Mouse (Mus musculus): ENCODE data around the gene Cdc42ep1.
"Not testable (repeated sequence)": the region's sequence is repeated elsewhere in the genome, so short reads cannot be mapped to it uniquely, and the experiment has no call there.

Cdc42ep1 gene

DNA sequence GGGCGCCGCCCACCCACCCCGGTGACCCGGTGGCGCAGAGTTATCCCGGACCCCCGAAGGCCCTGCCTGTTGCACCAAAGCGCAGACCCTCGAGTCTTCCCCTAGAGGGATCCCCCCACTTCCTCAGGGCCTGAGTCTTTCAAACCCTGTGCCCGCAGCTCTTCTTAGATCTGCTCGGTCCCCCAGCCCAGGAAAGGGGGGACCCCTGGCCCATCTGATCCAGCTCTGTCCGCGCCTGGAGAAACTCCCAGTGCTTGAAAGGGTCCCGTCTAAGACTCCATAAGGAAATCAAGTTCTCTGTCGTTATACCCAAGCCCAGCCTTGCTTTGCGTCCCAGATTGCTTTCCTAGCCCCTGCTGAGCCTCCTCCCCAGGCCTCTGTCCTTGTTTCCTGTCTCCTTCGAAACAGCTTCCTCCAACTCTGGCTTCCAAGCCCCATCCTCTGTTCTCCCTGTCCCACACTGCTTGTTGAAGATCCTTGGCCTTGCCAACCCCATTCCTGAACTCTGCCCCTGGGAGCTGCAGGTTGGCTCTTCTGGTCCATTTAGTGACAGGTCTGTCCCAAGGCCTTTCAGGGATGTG lies 35.5 kb downstream of the Cdc42ep1 start:
- DNase-seq (ENCODE audit: low spot score in 2 of 2), result no peak

DNA sequence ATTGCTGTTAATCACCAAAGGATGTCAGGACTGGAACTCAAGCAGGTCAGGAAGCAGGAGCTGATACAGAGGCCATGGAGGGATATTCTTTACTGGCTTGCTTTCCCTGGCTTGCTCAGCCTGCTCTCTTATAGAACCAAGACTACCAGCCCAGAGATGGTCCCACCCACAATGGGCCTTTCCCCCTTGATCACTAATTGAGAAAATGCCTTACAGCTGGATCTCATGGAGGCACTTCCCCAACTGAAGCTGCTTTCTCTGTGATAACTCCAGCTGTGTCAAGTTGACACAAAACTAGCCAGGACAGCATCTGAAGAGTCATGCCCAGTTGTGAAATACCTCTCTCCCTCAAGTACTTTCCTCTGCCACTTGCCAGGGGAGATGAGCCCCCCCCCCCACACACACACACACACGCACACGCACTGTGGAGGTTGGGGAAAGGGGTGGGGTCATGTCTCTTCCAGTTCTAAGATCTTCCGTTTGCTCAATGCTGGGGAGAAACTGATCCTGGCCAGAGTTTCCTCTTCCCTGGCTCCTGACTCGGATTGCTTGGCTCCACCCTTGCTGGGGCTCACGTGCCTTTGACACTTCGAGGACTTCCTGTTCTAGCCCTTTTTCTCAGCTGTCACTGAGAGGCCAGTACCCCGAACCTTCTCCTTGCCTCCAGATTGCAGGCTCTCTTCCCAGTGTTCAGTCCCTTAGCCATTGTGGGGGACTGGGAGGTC lies 36.5 kb downstream of the Cdc42ep1 start:
- not testable (repeated sequence) for DNase-seq (ENCODE audit: low spot score in 2 of 2)

- no peak for DNase-seq (ENCODE audit: low spot score in 2 of 2)
Measured at GRCm38 (mm10) chr15:78880432-78880831, 38.0 kb downstream of the Cdc42ep1 start.

DNA sequence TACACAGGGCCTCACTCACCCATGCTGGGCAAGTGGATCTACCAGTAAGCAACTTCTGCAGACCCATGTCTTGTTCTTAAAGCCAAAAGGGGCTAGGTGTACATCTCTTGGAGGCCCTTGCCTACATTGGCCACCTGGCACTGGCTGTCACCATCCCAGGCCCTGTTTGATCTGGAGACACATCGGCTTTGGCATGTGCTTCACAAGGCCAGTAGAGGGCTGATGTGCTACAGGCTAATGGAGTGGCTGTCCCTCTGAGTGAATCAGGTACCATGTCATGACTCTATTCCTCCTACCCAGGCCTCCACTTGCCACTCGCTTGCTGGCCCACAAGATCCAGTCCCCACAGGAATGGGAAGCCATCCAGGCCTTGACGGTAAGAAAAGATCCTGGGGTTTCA lies 39.4 kb downstream of the Cdc42ep1 start:
- no peak for DNase-seq (ENCODE audit: low spot score in 2 of 2)

DNA sequence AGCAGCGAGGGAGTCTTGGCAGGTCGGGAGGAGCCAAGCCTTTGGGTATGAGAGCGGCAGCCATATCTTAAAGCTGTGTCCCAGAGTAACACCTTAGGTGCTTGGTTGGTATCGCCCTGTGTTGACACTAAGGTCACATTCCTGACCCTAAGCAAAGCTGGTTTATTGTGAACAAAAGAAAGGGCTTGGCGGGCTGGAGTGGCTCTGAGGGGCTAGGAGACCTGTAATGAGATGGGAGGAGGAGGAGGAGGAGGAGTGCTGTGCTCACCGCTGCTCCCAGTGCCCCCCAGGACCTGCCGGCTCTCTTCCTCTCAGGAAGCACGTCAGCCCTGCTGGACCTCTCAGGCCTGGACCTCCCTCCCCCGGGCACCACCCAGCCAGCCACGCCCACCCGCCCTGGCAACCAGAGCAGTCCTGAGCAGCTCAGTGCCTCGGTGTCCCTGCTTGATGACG lies 47.0 kb downstream of the Cdc42ep1 start:
- DNase-seq (ENCODE audit: low spot score in 2 of 2), result no peak

DNA sequence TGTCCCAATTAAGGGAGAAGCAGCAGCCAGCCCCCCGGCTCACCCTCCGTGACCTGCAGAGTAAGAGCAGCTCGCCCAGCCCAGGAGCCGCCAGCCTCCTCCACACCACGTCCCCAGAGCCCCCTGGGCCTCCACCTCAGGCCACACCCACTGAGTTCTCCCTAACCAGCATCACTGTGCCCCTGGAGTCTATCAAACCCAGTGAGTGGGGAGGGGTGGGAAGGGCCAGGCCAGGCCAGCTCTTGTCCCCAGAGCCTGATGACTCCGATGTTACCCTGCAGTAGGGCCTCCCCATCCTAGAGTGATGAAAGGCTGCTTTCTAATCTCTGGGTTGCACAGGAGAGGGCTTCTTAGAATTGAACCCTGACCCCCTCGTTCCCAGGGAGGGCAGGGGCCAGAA lies 50.0 kb downstream of the Cdc42ep1 start:
- no peak for DNase-seq (ENCODE audit: low spot score in 2 of 2)

- DNase-seq (ENCODE audit: low spot score in 2 of 2), result peak in 1 of 2 experiments; percentile 42
Measured at GRCm38 (mm10) chr15:78894726-78895125, 52.3 kb downstream of the Cdc42ep1 start.

GRCm38 (mm10) chr15:78895741-78896140 lies 53.3 kb downstream of the Cdc42ep1 start:
- no peak for DNase-seq (ENCODE audit: low spot score in 2 of 2)

DNA sequence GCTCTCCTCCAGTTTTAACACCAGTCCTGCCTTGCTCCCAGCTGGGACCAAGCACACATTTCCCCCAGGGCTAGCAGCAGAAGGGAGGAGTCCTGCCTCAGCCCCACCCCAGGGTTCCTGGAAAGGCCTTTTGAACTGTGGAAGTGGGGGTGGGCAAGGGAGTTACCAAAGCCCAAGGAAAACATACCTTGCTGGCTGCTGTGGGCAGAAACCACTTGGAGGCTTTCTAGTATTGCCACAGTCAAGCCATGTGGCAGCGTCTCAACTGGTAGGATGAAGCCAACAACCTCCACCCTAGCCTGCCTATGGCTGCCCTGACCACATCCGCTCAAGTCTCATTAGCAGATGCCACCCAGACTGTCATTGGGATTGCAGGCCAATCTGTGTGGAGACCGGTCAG lies 53.7 kb downstream of the Cdc42ep1 start:
- DNase-seq (ENCODE audit: low spot score in 2 of 2), result no peak

- DNase-seq (ENCODE audit: low spot score in 2 of 2), result peak in 1 of 2 experiments; percentile 50
Measured at GRCm38 (mm10) chr15:78897488-78897887, 55.1 kb downstream of the Cdc42ep1 start.

- peak in 1 of 2 experiments; percentile 34 for DNase-seq (ENCODE audit: low spot score in 2 of 2)
Measured at GRCm38 (mm10) chr15:78898507-78899001, 56.1 kb downstream of the Cdc42ep1 start.

DNA sequence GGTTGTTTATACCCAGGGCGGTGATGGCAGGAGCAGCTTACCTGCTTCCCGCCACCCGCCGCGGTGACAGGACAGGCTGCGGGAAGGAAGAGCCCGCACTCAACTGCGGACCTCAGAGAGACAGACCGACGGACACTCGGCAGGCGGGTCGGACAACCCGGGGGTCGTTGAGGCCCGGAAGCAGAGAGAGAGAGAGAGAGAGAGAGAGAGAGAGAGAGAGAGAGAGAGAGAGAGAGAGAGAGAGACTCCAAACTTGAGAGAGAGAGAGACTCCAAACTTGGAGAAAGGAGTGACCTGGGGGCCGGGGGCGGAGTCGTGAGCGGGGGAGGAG lies 57.0 kb downstream of the Cdc42ep1 start, which contains the start of gene Gm49510:
Gm49510 (plus strand) TSS at position 259 of the 331 bp plus-strand sequence.
- no peak for DNase-seq (ENCODE audit: low spot score in 2 of 2)

DNA sequence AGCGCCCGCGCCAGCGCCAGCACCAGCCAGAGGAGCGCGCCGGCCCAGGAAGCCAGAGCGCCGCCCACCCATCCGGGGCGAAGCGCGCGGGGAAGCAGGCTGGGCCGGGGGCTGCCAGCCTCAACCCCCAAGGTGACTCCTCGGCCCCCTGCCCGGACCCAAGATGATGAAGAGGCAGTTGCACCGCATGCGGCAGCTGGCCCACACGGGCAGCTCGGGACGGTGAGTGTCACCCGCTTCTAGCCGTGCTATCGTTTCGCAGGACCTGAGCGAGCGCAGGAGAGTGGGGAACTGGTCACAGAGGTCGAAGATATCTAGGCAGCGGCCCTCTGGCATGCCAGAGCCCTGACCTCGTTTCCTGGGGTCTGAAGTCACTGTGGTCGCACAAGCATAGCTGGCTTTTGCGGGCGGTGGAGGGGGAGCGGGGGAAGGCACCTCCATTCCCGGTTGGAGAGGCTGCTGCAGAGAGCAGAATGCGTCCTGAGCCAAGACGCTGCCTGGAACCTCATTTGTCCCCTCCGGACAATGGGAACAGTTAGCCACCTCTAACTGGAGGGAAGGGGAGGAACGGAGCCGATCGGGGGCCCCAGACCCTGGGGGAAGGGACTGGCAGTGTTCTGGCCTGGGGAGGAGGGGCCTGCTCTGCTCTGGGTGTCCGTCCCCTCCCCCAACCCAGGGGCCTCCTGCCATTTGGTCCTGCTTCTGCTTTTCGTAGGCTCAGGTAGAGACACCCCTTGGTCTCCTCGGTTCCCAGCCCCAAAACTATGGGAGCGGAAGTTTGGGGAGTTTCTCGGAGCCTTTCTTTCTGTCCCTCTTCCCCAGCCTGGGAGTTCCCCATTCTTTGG lies 57.5 kb downstream of the Cdc42ep1 start, which contains the start of gene Sh3bp1:
Sh3bp1 (plus strand) TSS at position 29 of the 845 bp plus-strand sequence.
- peak; percentile 74 to 88 for DNase-seq (ENCODE audit: low spot score in 2 of 2)
